Mouse (Mus musculus): ENCODE measurements around the gene Dnph1. TPM values are rescaled to one million over a fixed set of nuclear protein-coding genes. Genes with fewer than 3 reads are reported as not detected.

Gene Dnph1
- polyA plus RNA-seq, 1 experiment from 2014 or later: 70.1 TPM

- WGBS: 69% methylated on average over 2 of the region's 2 CpGs
- H3K27ac ChIP-seq: no peak overlapping the region
- H3K4me3 ChIP-seq: no peak overlapping the region
- no peak for DNase-seq (ENCODE audit: low spot score)
- no peaks in the 10 kb centered on the region for H3K9me3 ChIP-seq (replicated peaks)
- H3K27me3 ChIP-seq (ENCODE audit: low read depth, poor library complexity, severe bottlenecking): no peaks in the 10 kb centered on the region
- 0 out of 2 replicates have a peak, but pooled peaks cover under 1% of the 10 kb centered on the region for H3K4me1 ChIP-seq
- H3K36me3 ChIP-seq: no peaks in the 10 kb centered on the region
Observed at GRCm38 (mm10) chr17:46513329-46513728, 16.8 kb downstream of the Dnph1 start.

GRCm38 (mm10) chr17:46519971-46520370, 23.5 kb downstream of the Dnph1 start:
- Histone ChIP-seq H3K27ac (peak overlapping the region; percentile 59), H3K36me3 (no peaks in the 10 kb centered on the region), H3K27me3 (ENCODE audit: low read depth, poor library complexity, severe bottlenecking) (peaks cover 46% of the 10 kb centered on the region), H3K9me3 (replicated peaks) (no peaks in the 10 kb centered on the region), H3K4me1 (peaks cover 21% of the 10 kb centered on the region), H3K4me3 (peak overlapping the region; percentile 41)
- 67% methylated on average over 10 of the region's 10 CpGs for WGBS
- DNase-seq (ENCODE audit: low spot score): no peak

DNA sequence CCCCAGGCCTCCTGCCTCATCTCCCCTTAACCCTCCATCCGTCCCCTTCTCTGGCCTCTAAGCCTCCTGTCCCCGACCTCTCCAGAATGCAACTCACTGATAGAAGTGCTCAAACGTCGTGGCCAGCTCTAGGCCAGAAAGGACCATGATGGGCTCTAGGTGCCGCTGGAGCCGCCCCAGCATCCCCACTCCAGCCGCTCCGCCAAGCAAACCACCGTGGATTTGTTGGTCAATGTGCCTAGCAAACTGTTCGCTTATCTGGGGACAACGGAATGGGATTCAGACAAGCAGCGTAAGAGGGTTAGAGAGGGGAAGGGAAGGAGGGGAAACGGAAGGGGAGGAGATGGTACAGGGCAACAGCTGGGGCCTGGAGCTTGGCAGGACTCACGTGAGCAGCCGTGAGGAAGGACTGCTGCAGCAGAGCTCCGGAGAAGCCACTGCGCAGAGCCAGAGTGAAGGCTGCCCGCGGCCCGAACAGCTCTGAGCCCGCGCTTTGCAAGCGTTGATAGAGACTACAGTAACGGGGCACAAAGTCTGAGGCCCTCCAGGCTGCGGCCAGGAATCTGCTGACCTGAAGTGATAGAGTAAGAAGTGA, 24.0 kb downstream of the Dnph1 start:
- WGBS: 47% methylated on average over 25 of the region's 25 CpGs
- Histone ChIP-seq H3K9me3 (replicated peaks) (no peaks in the 10 kb centered on the region), H3K27ac (peak overlapping the region; percentile 59), H3K36me3 (no peaks in the 10 kb centered on the region), H3K4me3 (peak overlapping the region; percentile 41), H3K27me3 (ENCODE audit: low read depth, poor library complexity, severe bottlenecking) (peaks cover 46% of the 10 kb centered on the region), H3K4me1 (peaks cover 24% of the 10 kb centered on the region)
- DNase-seq (ENCODE audit: low spot score): no peak

- Histone ChIP-seq H3K4me3 (peak overlapping the region; percentile 41; the same call in 1 of the 2 replicates), H3K4me1 (peaks cover 25% of the 10 kb centered on the region), H3K27me3 (ENCODE audit: low read depth, poor library complexity, severe bottlenecking) (peaks cover 46% of the 10 kb centered on the region), H3K27ac (peak overlapping the region; percentile 59; the same call in 1 of the 2 replicates), H3K36me3 (no peaks in the 10 kb centered on the region), H3K9me3 (replicated peaks) (no peaks in the 10 kb centered on the region)
- WGBS: 78% methylated on average over 9 of the region's 9 CpGs
- no peak for DNase-seq (ENCODE audit: low spot score)
Observed at GRCm38 (mm10) chr17:46521174-46521573, 24.7 kb downstream of the Dnph1 start.

- Histone ChIP-seq H3K27me3 (ENCODE audit: low read depth, poor library complexity, severe bottlenecking) (peaks cover 46% of the 10 kb centered on the region), H3K36me3 (no peaks in the 10 kb centered on the region), H3K4me3 (no peak overlapping the region), H3K4me1 (peaks cover 29% of the 10 kb centered on the region), H3K27ac (no peak overlapping the region), H3K9me3 (replicated peaks) (no peaks in the 10 kb centered on the region)
- 36% methylated on average over 24 of the region's 24 CpGs for WGBS
- no peak for DNase-seq (ENCODE audit: low spot score)
Observed at GRCm38 (mm10) chr17:46521963-46522668, 25.6 kb downstream of the Dnph1 start.

DNA sequence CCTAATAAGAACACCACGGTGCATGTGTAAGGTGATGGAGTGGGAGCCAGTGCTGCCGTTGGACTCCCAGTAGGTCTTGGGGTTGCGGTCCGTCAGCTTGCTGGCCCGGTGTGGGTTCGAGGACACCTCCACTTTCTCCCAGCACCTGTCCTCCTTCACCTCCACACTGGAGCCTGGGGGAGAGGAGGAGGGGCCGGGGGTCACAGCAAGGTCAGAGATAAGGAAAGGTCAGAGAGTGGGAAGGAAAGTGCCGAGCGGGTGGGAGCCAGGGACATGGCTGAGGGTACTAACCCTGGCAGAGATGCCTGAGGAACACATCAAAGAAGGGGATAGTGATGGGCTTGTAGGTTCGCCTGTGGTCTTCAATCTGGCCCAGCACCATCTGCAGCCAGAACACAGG, 28.6 kb downstream of the Dnph1 start:
- DNase-seq (ENCODE audit: low spot score): no peak
- Histone ChIP-seq H3K9me3 (replicated peaks) (no peaks in the 10 kb centered on the region), H3K4me1 (peaks cover 23% of the 10 kb centered on the region), H3K36me3 (no peaks in the 10 kb centered on the region), H3K27me3 (ENCODE audit: low read depth, poor library complexity, severe bottlenecking) (peaks cover 33% of the 10 kb centered on the region), H3K27ac (no peak overlapping the region), H3K4me3 (no peak overlapping the region)
- WGBS: 78% methylated on average over 10 of the region's 10 CpGs

- peaks cover 16% of the 10 kb centered on the region for H3K4me1 ChIP-seq
- no peak overlapping the region for H3K4me3 ChIP-seq
- no peak overlapping the region for H3K27ac ChIP-seq
- peaks cover 26% of the 10 kb centered on the region for H3K27me3 ChIP-seq (ENCODE audit: low read depth, poor library complexity, severe bottlenecking)
- no peaks in the 10 kb centered on the region for H3K9me3 ChIP-seq (replicated peaks)
- WGBS: 44% methylated on average over 12 of the region's 12 CpGs
- DNase-seq (ENCODE audit: low spot score): peak; percentile 93
- no peaks in the 10 kb centered on the region for H3K36me3 ChIP-seq
Observed at GRCm38 (mm10) chr17:46525579-46526307, 29.2 kb downstream of the Dnph1 start.

DNA sequence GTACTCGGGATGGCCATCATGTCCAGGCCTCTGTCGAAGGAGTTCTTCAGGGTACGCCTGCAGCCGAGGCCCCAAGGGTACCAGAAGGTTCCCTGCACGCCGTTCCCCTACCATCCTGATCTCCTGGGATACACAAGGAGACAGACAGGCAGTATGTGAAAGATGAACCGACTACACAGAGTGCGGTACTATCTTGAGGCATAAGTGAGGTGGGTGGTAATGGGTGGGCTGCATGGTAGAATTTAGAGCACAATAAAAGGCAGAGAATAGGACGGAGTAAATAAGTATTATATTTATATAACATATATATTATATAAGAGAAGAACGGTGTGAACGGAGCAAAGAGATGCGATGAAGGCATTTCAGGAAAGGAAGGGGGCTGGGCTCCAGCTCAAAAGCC, 47.1 kb downstream of the Dnph1 start:
- Histone ChIP-seq H3K4me1 (peaks cover 37% of the 10 kb centered on the region), H3K36me3 (peaks cover 11% of the 10 kb centered on the region), H3K27me3 (ENCODE audit: low read depth, poor library complexity, severe bottlenecking) (peaks cover 42% of the 10 kb centered on the region), H3K4me3 (no peak overlapping the region), H3K27ac (no peak overlapping the region), H3K9me3 (replicated peaks) (no peaks in the 10 kb centered on the region)
- 90% methylated on average over 12 of the region's 12 CpGs for WGBS
- no peak for DNase-seq (ENCODE audit: low spot score)

- WGBS: 2% methylated on average over 48 of the region's 49 CpGs
- Histone ChIP-seq H3K27me3 (ENCODE audit: low read depth, poor library complexity, severe bottlenecking) (peaks cover 34% of the 10 kb centered on the region), H3K9me3 (replicated peaks) (no peaks in the 10 kb centered on the region), H3K4me1 (peaks cover 36% of the 10 kb centered on the region), H3K4me3 (peak within 1 kb of the TSS; percentile 65), H3K27ac (peak within 1 kb of the TSS; percentile 26), H3K36me3 (peaks cover 33% of the 10 kb centered on the region)
- peak; percentile 77 for DNase-seq (ENCODE audit: low spot score)
Observed at GRCm38 (mm10) chr17:46545813-46546564, 49.5 kb downstream of the Dnph1 start, which contains the start of gene Cul9. Gene Cul9, minus strand, starts transcription at chr17:46546388.

DNA sequence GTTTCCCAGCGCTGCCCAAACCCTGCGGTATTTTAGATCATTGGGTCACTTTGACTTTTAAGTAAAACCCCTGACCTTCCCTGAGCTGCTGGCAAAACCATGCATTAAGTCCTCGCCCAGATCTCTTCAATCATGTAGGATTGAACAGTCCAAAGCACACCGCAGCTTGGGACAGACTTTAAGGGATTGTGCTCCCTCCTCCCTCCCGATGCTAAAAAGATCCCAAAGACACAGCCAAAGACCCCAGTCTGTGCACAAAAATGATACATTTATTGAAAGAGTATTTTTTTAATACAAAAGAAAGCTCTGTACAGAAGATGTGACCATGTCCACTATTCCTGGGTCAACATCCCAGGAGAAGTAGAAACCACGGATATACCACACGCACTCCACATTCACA, 50.1 kb downstream of the Dnph1 start:
- H3K27me3 ChIP-seq (ENCODE audit: low read depth, poor library complexity, severe bottlenecking): peaks cover 34% of the 10 kb centered on the region
- peaks cover 39% of the 10 kb centered on the region for H3K36me3 ChIP-seq
- no peaks in the 10 kb centered on the region for H3K9me3 ChIP-seq (replicated peaks)
- peak overlapping the region; percentile 26; the same call in 1 of the 2 replicates for H3K27ac ChIP-seq
- 5% methylated on average over 7 of the region's 7 CpGs for WGBS
- H3K4me3 ChIP-seq: peak overlapping the region; percentile 65
- DNase-seq (ENCODE audit: low spot score): no peak
- H3K4me1 ChIP-seq: peaks cover 36% of the 10 kb centered on the region

DNA sequence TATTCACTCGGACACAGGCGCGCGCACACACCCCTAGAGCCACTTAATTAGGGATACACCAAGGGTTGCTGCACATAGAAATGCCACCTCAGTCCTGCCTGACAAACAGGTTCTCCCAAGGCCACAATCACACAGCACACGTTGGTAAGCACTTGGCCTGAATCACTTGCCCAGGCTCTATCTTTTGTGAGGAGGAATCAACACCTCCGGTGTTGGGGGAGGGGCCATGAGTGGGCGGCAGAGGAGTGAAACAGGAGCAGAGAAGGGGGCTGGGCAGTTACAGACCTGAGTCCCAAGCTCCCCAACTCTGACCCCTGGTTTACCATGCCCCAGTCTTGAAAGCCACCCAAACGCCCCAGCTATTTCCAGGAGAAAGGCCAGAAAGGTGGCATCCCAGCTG, 50.5 kb downstream of the Dnph1 start:
- no peak for DNase-seq (ENCODE audit: low spot score)
- no peak overlapping the region for H3K27ac ChIP-seq
- H3K9me3 ChIP-seq (replicated peaks): no peaks in the 10 kb centered on the region
- WGBS: 6% methylated on average over 8 of the region's 8 CpGs
- peaks cover 36% of the 10 kb centered on the region for H3K4me1 ChIP-seq
- H3K4me3 ChIP-seq: peak overlapping the region; percentile 65
- H3K36me3 ChIP-seq: peaks cover 43% of the 10 kb centered on the region
- H3K27me3 ChIP-seq (ENCODE audit: low read depth, poor library complexity, severe bottlenecking): peaks cover 34% of the 10 kb centered on the region

GRCm38 (mm10) chr17:46547923-46548322, 51.4 kb downstream of the Dnph1 start:
- peaks cover 44% of the 10 kb centered on the region for H3K4me1 ChIP-seq
- H3K27me3 ChIP-seq (ENCODE audit: low read depth, poor library complexity, severe bottlenecking): peaks cover 34% of the 10 kb centered on the region
- H3K9me3 ChIP-seq (replicated peaks): no peaks in the 10 kb centered on the region
- H3K27ac ChIP-seq: 0 out of 2 replicates have a peak overlapping the region, but pooled peaks have one; percentile 25
- DNase-seq (ENCODE audit: low spot score): no peak
- 12% methylated on average over 3 of the region's 3 CpGs for WGBS
- H3K36me3 ChIP-seq: peaks cover 50% of the 10 kb centered on the region
- H3K4me3 ChIP-seq: no peak overlapping the region
